Mouse (Mus musculus) embryonic facial prominence, embryonic 12.5 days (tissue): ENCODE measurements around the gene 1500009L16Rik. TPM values are rescaled to one million over a fixed set of nuclear protein-coding genes. Genes with fewer than 3 reads are reported as not detected.

ENCODE experiments used
- ATAC-seq: fragments of 200-750 bp; cut with Nextera tagmentation; 2 replicates; pipeline ENCODE4 v1.8.0; 2017; ENCODE audit not compliant: insufficient number of reproducible peaks, insufficient read depth, low FRiP score, low TSS enrichment
- H3K27ac ChIP-seq: fragments of 300-500 bp; sonication (generic); 2 replicates; pipeline ENCODE4 v1.5.1; 2016; ENCODE audit warnings: mild to moderate bottlenecking
- H3K27me3 ChIP-seq: fragments of 300-500 bp; sonication (generic); 2 replicates; pipeline ENCODE4 v1.6.1; 2016; ENCODE audit warnings: mild to moderate bottlenecking, moderate library complexity
- H3K36me3 ChIP-seq: fragments of 300-500 bp; sonication (generic); 2 replicates; pipeline ENCODE4 v1.6.1; 2016; ENCODE audit warnings: mild to moderate bottlenecking
- H3K4me1 ChIP-seq: fragments of 300-500 bp; sonication (generic); 2 replicates; pipeline ENCODE4 v1.6.1; 2016
- H3K4me2 ChIP-seq: fragments of 300-500 bp; sonication (generic); replicated peaks from 2 replicates; pipeline ENCODE4 v1.6.1; 2016; ENCODE audit warnings: mild to moderate bottlenecking, moderate library complexity
- H3K4me3 ChIP-seq: fragments of 300-500 bp; sonication (generic); 2 replicates; pipeline ENCODE4 v1.5.1; 2016; ENCODE audit warnings: mild to moderate bottlenecking
- H3K9ac ChIP-seq: fragments of 300-500 bp; sonication (generic); 2 replicates; pipeline ENCODE4 v1.6.1; 2016; ENCODE audit warnings: mild to moderate bottlenecking, moderate library complexity
- H3K9me3 ChIP-seq: fragments of 300-500 bp; sonication (generic); 2 replicates; pipeline ENCODE4 v1.6.1; 2016; ENCODE audit warnings: mild to moderate bottlenecking, moderate library complexity
- WGBS: fragments of 180-500 bp; shearing (Covaris S2); methylation state at CpG from one replicate; pipeline ENCODE4 v1.1.7; 2016; 5-methylcytosine and 5-hydroxymethylcytosine counted together
- polyA plus RNA-seq: library from polyadenylated mRNA; unstranded; fragments of >200 nt; fragmentation: Nextera tagmentation; extraction: Ambion mirVana; gene quantifications from 2 replicates; pipeline ENCODE4 v1.2.1, GENCODE M21; 2016

1500009L16Rik gene
- polyA plus RNA-seq, 1 experiment from 2014 or later, result 32.6 TPM

GRCm38 (mm10) chr10:83726164-83726563, 3.5 kb downstream of the 1500009L16Rik start:
- Histone ChIP-seq H3K4me1 (peaks cover 16% of the 10 kb centered on the region), H3K4me3 (no peak overlapping the region), H3K27ac (no peak overlapping the region), H3K36me3 (no peaks in the 10 kb centered on the region), H3K27me3 (no peaks in the 10 kb centered on the region), H3K9me3 (peaks cover 3% of the 10 kb centered on the region), H3K4me2 (no peak overlapping the region), H3K9ac (no peak overlapping the region)
- ATAC-seq, result no peak
- WGBS, result 79% methylated on average over 11 of the region's 11 CpGs

- H3K27me3 ChIP-seq, result no peaks in the 10 kb centered on the region
- H3K27ac ChIP-seq, result no peak overlapping the region
- no peak for ATAC-seq
- H3K4me1 ChIP-seq, result peaks cover 16% of the 10 kb centered on the region
- WGBS, result 78% methylated on average over 5 of the region's 5 CpGs
- no peak overlapping the region for H3K4me3 ChIP-seq
- peaks cover 3% of the 10 kb centered on the region for H3K9me3 ChIP-seq
- no peak overlapping the region for H3K4me2 ChIP-seq
- H3K36me3 ChIP-seq, result no peaks in the 10 kb centered on the region
- no peak overlapping the region for H3K9ac ChIP-seq
Observed at GRCm38 (mm10) chr10:83727846-83728245, 5.2 kb downstream of the 1500009L16Rik start.

- WGBS, result 72% methylated on average over 6 of the region's 6 CpGs
- H3K9me3 ChIP-seq, result peaks cover 3% of the 10 kb centered on the region
- H3K9ac ChIP-seq, result no peak overlapping the region
- no peaks in the 10 kb centered on the region for H3K36me3 ChIP-seq
- ATAC-seq, result no peak
- H3K4me1 ChIP-seq, result peaks cover 15% of the 10 kb centered on the region
- H3K4me2 ChIP-seq, result no peak overlapping the region
- H3K27ac ChIP-seq, result no peak overlapping the region
- H3K27me3 ChIP-seq, result no peaks in the 10 kb centered on the region
- no peak overlapping the region for H3K4me3 ChIP-seq
Observed at GRCm38 (mm10) chr10:83728529-83728928, 5.9 kb downstream of the 1500009L16Rik start.

- peaks cover 10% of the 10 kb centered on the region for H3K4me1 ChIP-seq
- no peak overlapping the region for H3K27ac ChIP-seq
- H3K9ac ChIP-seq, result no peak overlapping the region
- 78% methylated on average over 3 of the region's 3 CpGs for WGBS
- ATAC-seq, result no peak
- H3K36me3 ChIP-seq, result no peaks in the 10 kb centered on the region
- peaks cover 3% of the 10 kb centered on the region for H3K9me3 ChIP-seq
- no peaks in the 10 kb centered on the region for H3K27me3 ChIP-seq
- no peak overlapping the region for H3K4me3 ChIP-seq
- H3K4me2 ChIP-seq, result no peak overlapping the region
Observed at GRCm38 (mm10) chr10:83729076-83729475, 6.4 kb downstream of the 1500009L16Rik start.

GRCm38 (mm10) chr10:83729492-83729891, 6.8 kb downstream of the 1500009L16Rik start:
- H3K27ac ChIP-seq, result no peak overlapping the region
- WGBS, result 29% methylated on average over 7 of the region's 7 CpGs
- ATAC-seq, result no peak
- no peaks in the 10 kb centered on the region for H3K27me3 ChIP-seq
- H3K4me1 ChIP-seq, result peaks cover 10% of the 10 kb centered on the region
- H3K9ac ChIP-seq, result no peak overlapping the region
- no peak overlapping the region for H3K4me2 ChIP-seq
- no peaks in the 10 kb centered on the region for H3K36me3 ChIP-seq
- no peak overlapping the region for H3K4me3 ChIP-seq
- peaks cover 3% of the 10 kb centered on the region for H3K9me3 ChIP-seq

GRCm38 (mm10) chr10:83733725-83734124, 11.1 kb downstream of the 1500009L16Rik start:
- H3K4me3 ChIP-seq, result no peak overlapping the region
- H3K4me2 ChIP-seq, result no peak overlapping the region
- no peaks in the 10 kb centered on the region for H3K27me3 ChIP-seq
- H3K36me3 ChIP-seq, result no peaks in the 10 kb centered on the region; the same call in 1 of the 2 replicates
- H3K9me3 ChIP-seq, result no peaks in the 10 kb centered on the region
- 87% methylated on average over 4 of the region's 4 CpGs for WGBS
- no peak for ATAC-seq
- H3K27ac ChIP-seq, result no peak overlapping the region
- H3K4me1 ChIP-seq, result peaks cover 11% of the 10 kb centered on the region
- H3K9ac ChIP-seq, result no peak overlapping the region

- 87% methylated on average over 15 of the region's 15 CpGs for WGBS
- Histone ChIP-seq H3K4me1 (0 out of 2 replicates have a peak, but pooled peaks cover 5% of the 10 kb centered on the region), H3K4me2 (no peak overlapping the region), H3K27me3 (no peaks in the 10 kb centered on the region), H3K4me3 (no peak overlapping the region), H3K9me3 (peaks cover 4% of the 10 kb centered on the region; the same call in 1 of the 2 replicates), H3K36me3 (no peaks in the 10 kb centered on the region; the same call in 1 of the 2 replicates), H3K27ac (no peak overlapping the region), H3K9ac (no peak overlapping the region)
- no peak for ATAC-seq
Observed at GRCm38 (mm10) chr10:83738996-83739655, 16.5 kb downstream of the 1500009L16Rik start.

- WGBS, result 90% methylated on average over 3 of the region's 3 CpGs
- no peak for ATAC-seq
- Histone ChIP-seq H3K4me2 (no peak overlapping the region), H3K9ac (no peak overlapping the region), H3K36me3 (no peaks in the 10 kb centered on the region), H3K27me3 (no peaks in the 10 kb centered on the region), H3K9me3 (peaks cover 4% of the 10 kb centered on the region; the same call in 1 of the 2 replicates), H3K4me1 (no peaks in the 10 kb centered on the region), H3K27ac (no peak overlapping the region), H3K4me3 (no peak overlapping the region)
Observed at GRCm38 (mm10) chr10:83744656-83745055, 22.0 kb downstream of the 1500009L16Rik start.

- no peaks in the 10 kb centered on the region for H3K4me1 ChIP-seq
- no peak for ATAC-seq
- no peak overlapping the region for H3K4me3 ChIP-seq
- H3K27ac ChIP-seq, result no peak overlapping the region
- no peaks in the 10 kb centered on the region for H3K9me3 ChIP-seq
- H3K36me3 ChIP-seq, result no peaks in the 10 kb centered on the region
- no peak overlapping the region for H3K9ac ChIP-seq
- no peak overlapping the region for H3K4me2 ChIP-seq
- H3K27me3 ChIP-seq, result no peaks in the 10 kb centered on the region
- WGBS, result 89% methylated on average over 1 of the region's 1 CpGs
Observed at GRCm38 (mm10) chr10:83753056-83753455, 30.4 kb downstream of the 1500009L16Rik start.

GRCm38 (mm10) chr10:83757343-83757962, 34.8 kb downstream of the 1500009L16Rik start:
- Histone ChIP-seq H3K4me3 (no peak overlapping the region), H3K27ac (no peak overlapping the region), H3K4me1 (no peaks in the 10 kb centered on the region; the same call in 1 of the 2 replicates), H3K36me3 (no peaks in the 10 kb centered on the region), H3K9me3 (no peaks in the 10 kb centered on the region), H3K9ac (no peak overlapping the region), H3K27me3 (no peaks in the 10 kb centered on the region), H3K4me2 (no peak overlapping the region)
- 86% methylated on average over 17 of the region's 17 CpGs for WGBS
- ATAC-seq, result no peak

GRCm38 (mm10) chr10:83758732-83759131, 36.1 kb downstream of the 1500009L16Rik start:
- ATAC-seq, result no peak
- Histone ChIP-seq H3K9ac (no peak overlapping the region), H3K27me3 (no peaks in the 10 kb centered on the region), H3K4me3 (no peak overlapping the region), H3K27ac (no peak overlapping the region), H3K36me3 (no peaks in the 10 kb centered on the region), H3K4me2 (no peak overlapping the region), H3K4me1 (no peaks in the 10 kb centered on the region; the same call in 1 of the 2 replicates), H3K9me3 (no peaks in the 10 kb centered on the region)
- 89% methylated on average over 13 of the region's 13 CpGs for WGBS

- Histone ChIP-seq H3K4me1 (no peaks in the 10 kb centered on the region; the same call in 1 of the 2 replicates), H3K27me3 (no peaks in the 10 kb centered on the region), H3K27ac (no peak overlapping the region), H3K4me2 (no peak overlapping the region), H3K36me3 (no peaks in the 10 kb centered on the region; the same call in 1 of the 2 replicates), H3K4me3 (no peak overlapping the region), H3K9ac (no peak overlapping the region), H3K9me3 (0 out of 2 replicates have a peak, but pooled peaks cover 3% of the 10 kb centered on the region)
- 66% methylated on average over 2 of the region's 2 CpGs for WGBS
- no peak for ATAC-seq
Observed at GRCm38 (mm10) chr10:83760535-83760934, 37.9 kb downstream of the 1500009L16Rik start.
